Mouse (Mus musculus) adrenal gland, adult 8-10 months (tissue): Measurements from ENCODE around the gene Hdhd5. TPM values are rescaled to one million over a fixed set of nuclear protein-coding genes. Genes with fewer than 3 reads are reported as not detected.

Experiments used
- DNase-seq: peaks from one replicate; pipeline ENCODE4 v3.0.0; 2022
- total RNA-seq, 4 experiments: library from RNA; stranded (reverse); gene quantifications; 2 replicates each; pipeline ENCODE4 v1.2.4; 2022

Gene Hdhd5
- total RNA-seq, 4 experiments from 2014 or later, result 35.7 to 48.0 (median 40.7) TPM

DNA sequence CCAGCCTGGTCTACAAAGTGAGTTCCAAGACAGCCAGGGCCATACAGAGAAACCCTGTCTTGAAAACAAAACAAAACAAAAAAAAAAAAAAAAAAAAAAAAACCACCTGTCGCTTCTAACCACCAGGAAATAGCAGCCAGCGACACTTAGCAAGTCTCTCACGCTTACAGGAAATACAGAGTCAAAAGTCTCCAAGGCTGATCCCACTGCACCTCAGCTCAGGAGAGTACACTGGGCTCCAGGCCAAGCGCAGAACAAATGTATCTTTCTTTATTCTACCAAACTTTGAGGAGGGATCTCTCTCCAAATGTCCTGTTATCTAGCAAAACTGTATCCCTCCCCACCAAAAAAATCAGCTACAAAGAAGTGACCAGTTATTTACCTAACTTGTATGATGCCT lies 2.0 kb downstream of the Hdhd5 start:
- no peak for DNase-seq

DNA sequence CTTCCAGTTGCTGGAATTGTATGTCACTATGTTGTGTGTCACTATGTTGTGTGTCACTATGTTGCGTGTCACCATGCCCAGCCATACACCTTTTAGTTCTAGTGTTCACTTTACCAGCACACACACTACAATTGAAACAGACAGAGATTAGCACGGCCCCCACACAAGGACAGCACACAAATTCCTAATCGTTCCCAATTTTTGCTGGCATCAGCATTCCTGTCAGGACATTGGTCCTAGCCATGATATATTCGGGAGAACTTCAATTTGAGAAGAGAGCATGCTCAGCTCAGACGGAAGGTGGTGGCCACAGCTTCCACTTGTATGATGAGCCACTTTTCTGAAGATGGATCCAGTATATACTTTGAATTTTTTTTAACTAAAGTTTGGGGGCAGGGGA lies 6.3 kb downstream of the Hdhd5 start:
- no peak for DNase-seq

DNA sequence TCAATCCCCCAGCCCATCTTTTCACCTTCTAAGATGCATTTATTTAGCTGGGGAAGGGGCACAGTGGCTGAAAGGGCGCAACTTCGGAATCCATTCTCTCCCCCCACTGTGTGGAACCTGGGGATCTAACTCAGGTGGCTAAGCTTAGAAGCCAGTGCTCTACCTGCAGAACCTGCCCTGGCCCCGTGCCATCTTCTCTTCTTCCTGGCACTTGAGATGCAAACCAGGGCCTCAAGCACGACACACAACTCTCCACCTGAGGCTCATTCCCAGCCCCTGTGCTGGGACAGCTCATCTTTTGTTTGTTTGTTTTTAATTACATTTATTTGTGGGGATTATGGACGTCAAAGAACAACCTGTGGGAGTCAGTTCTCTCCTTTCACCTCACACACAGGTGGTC lies 11.5 kb downstream of the Hdhd5 start:
- DNase-seq, result no peak

DNA sequence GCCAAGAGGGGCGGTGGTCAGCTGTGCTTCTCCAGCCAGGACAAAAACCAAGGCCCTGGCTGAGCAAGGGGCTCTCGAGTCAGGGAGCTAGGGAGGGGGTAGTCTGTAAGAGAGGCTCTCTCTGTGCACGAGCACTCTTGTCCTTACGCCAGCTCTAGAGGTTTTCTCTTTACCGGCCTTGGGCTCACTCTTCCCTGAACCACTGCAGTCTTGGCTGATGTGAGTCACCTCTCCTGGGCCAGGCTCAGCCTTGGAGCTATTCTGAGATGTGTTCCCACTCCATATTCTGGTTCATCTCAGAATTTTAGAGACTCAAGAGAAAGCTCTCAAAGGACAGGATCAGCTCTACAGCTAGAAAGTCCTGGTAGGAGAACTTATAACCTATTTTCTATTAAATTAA lies 13.8 kb downstream of the Hdhd5 start:
- DNase-seq, result peak; percentile 58

GRCm38 (mm10) chr6:120516879-120517278 lies 14.2 kb downstream of the Hdhd5 start:
- no peak for DNase-seq

GRCm38 (mm10) chr6:120516422-120516821 lies 14.7 kb downstream of the Hdhd5 start:
- DNase-seq, result no peak

DNA sequence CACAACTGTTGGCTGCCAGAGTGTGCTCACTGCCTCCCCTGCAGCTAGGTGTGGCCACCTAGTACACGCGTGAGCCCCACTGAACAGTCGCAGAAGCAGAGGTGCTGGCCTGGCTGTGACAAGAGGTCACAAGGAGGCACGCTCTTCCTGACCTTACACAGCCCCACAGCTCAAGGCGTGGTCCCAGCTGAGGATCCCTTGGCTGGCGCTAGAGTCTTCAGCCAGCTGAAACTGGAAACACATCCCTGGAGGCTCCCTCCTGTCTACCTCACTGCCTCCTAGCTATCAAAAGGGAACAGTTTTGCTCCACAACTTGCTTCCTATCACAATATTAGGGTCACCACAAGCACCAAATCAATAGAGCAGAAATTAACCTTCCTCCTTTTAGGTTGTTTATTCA lies 19.9 kb downstream of the Hdhd5 start:
- DNase-seq, result no peak

DNA sequence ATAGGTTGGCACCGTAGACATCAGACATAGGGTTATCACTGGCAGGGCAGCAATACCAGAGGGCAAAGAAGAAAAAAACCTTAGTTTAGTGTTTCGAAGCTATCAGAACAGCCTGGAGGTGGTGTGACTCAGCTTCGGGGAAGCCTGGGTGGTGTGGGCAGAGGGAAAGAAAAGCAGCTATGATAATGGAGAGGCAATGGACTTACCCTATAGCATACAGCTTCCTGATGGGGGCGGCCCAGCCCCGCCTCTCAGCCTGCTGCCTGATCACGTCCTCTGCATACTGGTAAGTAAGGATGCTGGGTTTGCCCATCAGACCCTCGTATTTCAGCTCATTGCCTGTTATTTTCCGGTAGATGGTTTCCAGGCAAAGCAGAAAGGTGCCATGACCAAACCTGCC lies 20.7 kb downstream of the Hdhd5 start:
- no peak for DNase-seq

- DNase-seq, result no peak
Measured at GRCm38 (mm10) chr6:120509975-120510374, 21.1 kb downstream of the Hdhd5 start.

GRCm38 (mm10) chr6:120508645-120509044 lies 22.5 kb downstream of the Hdhd5 start:
- no peak for DNase-seq

DNA sequence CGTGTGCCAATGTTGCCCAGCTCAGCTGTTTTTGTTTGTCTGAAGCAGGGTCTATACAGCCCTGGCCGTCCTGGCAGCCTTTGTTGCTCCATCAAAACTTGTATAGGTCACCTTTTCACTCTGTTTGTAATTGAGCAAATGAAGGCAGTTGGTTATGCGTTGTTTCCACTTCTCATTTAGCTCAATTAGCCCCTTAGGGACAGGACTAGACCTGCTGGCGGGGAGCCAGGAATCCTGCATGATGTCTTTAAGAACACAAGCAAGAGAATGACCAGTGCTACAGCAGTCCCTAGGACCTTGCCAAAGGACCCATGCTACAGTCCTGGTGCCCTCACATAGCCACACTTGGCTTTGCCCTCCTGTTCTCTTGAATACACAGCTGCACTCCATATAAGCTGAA lies 25.6 kb downstream of the Hdhd5 start:
- no peak for DNase-seq

- no peak for DNase-seq
Measured at GRCm38 (mm10) chr6:120504051-120504450, 27.1 kb downstream of the Hdhd5 start.

DNA sequence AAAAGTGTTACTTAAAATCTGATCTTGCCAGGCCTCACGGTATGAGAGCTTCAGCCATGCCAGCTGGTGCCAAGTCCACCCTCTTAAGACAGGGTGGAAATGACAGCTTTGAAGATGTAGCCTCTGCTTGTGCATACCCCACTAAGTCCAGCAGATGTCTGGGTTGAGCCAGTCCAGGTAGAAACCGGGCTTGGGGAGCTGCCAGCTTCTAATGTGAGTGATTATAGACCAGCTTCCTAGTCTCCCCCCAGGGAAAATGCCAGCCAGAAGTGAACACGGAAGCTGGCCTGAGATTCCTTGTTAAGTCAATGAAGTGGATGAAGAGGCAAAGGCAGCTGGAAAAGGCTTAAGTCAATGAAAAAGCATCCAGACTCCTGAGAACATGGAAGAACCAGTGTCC lies 34.6 kb downstream of the Hdhd5 start:
- no peak for DNase-seq

DNA sequence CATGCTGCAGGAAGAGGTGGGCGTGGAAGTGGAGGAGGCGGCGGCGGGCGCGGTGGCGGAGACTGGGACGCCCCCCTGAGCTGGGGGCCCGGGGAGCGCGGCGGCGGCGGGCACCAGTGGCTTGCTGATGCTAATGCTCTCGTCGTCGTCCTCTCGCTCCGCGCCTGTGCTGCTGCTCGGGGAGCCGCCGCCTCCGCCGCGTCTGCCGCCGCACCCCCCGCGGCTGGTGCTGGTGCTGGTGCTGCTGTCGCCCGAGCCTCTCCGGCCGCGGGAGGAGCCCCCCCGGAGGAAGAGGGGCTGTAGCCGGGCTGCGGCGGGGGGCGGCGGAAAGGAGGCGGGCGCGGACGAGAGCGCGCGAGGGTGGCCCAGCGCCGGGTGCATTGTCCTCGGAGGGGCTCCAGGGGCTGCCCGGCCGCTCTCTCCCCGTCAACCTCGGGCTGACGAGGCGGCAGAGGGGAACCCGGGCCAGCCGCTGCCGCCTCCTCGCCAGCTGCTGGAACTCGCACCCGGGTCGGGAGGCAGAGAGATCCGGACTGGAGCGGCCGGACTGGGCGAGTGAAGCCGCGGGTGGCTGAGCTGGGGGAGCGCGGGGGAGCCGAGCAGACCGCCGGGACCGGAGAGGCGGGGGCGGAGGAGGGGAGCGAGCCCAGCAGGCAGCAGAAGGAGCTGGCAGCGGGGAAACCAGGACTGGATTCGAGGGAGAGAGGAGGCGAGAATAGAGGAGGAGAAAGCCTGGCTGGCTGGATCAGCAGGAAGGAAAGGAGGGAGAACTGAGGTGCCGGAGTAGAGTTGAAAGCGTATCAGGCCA lies 37.5 kb downstream of the Hdhd5 start, which contains the start of gene Tmem121b:
Gene Tmem121b, minus strand, starts transcription at position 434 of the 808 bp plus-strand sequence.
- no peak for DNase-seq

DNA sequence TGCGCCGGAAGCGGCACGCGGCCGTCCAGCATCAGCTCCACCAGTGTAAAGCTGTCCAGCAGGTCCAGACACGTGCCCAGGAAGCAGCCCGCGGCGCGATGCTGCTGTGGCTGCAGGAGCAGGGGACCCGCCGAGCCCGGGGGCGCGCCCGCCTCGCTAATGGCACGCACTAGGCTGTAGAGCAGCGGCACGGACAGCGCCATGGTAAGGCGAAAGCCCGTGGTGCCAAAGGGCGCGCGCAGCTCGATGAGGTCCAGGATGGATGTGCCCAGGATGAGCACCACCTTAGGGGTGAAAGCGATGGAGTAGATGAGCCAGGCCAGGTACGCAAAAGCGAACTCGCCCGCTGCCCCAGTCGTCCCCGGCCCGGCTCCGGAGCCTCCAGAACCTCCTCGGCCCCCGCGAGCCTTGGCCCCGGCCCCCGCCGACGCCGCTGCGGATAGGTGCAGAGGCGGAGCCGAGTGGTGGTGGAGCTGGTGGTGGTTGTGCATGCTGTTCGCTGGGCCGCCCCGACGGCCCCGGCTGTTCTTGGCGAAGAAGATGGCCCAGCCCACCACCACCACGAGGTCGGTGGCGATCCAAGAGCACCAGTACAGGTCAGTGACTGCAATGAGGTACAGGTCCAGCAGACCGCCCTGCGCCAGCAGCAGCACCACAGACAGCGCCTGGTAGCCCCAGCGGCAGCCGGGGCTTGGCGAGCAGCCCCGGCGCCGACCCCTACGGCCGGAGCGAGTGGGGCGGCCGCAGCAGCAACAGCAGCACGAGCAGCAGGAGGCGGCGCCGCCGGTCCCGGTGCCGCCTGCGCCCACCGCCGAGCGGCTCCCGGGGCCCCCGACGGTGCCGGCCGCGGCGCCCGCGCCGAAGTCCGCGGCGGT lies 38.4 kb downstream of the Hdhd5 start:
- DNase-seq, result no peak

DNA sequence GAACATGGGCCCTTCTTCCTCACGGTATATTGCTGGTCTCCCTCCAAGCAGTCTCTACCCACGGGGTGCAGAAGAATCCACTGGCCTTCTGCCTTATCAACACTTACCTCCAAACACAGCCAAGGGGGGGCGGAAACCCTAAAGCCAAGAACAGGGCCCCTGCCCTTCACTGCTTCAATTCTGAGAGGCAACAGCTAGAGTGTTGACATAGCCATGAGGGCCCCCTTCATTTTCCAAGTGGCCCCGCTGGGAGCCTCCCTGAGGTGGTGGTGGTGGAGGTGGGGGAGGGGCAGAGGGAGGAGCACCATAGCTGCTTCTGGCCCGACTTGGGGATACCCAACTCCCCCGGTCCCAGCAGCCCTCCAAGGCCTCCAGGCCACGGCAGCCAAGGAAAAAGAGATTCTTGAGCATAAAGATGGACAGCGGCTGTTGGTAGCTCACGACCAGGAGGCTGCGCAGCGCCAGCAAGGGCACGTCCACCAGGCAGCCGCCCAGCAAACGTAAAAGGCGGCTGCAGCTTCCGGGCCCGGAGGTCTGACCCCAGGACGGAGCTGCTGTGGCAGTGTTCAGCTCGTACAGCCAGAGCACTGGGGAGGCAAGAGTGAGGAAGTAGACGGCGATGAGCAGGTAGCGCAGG lies 39.1 kb downstream of the Hdhd5 start:
- DNase-seq, result no peak

- no peak for DNase-seq
Measured at GRCm38 (mm10) chr6:120491064-120491463, 40.1 kb downstream of the Hdhd5 start.

DNA sequence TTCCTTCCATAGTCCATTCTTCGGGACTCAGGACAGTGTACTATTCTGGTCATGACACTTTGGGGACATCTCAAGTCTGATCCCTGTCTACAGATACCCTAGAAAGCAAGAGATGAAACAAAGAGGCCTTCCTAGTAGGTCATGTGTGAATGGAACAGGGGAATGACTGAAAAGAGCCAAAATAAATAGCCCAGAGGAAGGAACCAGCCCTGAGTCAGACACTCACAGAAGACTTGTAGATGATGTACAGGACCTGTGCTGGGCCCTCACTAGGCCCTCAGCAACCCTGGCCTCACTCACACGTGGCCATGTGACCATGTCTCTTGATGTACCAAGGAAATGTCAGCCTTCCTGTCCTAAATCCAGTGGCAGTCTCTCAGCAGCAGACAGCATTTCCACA lies 41.7 kb downstream of the Hdhd5 start:
- DNase-seq, result no peak

- no peak for DNase-seq
Measured at GRCm38 (mm10) chr6:120488647-120489046, 42.5 kb downstream of the Hdhd5 start.

GRCm38 (mm10) chr6:120486051-120486510 lies 45.0 kb downstream of the Hdhd5 start:
- no peak for DNase-seq

- DNase-seq, result no peak
Measured at GRCm38 (mm10) chr6:120485038-120485437, 46.1 kb downstream of the Hdhd5 start.

DNA sequence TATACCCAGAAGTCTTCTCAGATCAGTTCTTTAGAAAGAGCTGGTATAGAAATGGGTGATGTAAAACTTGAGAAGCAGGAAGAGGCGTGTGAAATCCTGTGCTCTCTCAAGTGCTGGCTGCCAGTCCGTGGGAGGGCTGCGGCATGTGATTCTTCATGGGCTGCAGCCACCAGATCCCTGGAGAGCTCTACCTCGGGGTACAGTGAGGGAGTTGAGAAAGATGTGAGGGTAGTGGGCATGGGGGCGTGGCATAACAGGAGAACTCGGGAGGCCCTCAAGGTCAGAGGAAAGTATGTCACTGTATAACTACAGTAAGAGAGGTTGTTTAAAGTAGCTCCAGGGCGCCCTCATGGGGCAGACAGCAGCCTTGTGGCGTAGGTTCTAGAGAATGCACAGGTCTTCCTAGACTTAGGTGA lies 47.9 kb downstream of the Hdhd5 start:
- no peak for DNase-seq

DNA sequence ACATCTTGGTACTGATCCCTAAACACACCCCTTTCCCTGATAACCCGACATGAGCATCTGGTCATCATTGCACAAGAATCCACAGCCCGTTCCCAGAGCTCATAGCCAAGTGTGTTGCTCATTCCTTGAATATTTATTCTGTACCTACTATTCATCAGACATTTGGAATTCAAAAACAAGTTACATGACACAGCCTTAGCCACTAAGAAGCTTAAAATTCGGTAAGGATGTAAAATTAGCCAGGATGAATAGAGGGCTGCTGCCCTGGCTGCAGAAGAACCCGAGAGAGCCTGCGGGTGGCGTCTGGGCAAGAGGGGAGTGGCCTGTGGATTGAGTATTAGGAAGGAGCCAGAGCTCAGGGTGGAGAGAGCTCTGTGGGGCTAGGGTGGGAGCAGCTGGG lies 48.4 kb downstream of the Hdhd5 start:
- DNase-seq, result no peak
